Mouse (Mus musculus) intestine, embryonic 15.5 days (tissue): ENCODE results near the gene Slc9a3r2. TPM values are rescaled to one million over a fixed set of nuclear protein-coding genes. Genes with fewer than 3 reads are reported as not detected.
"Not testable (repeated sequence)": the region's sequence is repeated elsewhere in the genome, so short reads cannot be mapped to it uniquely, and the experiment has no call there.

Experiments used
- ATAC-seq: fragments of 200-750 bp; cut with Nextera tagmentation; 2 replicates; pipeline ENCODE4 v1.8.0; 2017; ENCODE audit warnings: moderate TSS enrichment, moderate library complexity
- H3K27ac ChIP-seq: fragments of 300-500 bp; sonication (generic); 2 replicates; pipeline ENCODE4 v1.5.1; 2015; ENCODE audit warnings: mild to moderate bottlenecking, inconsistent platforms
- H3K27me3 ChIP-seq: fragments of 300-500 bp; sonication (generic); replicated peaks from 2 replicates; pipeline ENCODE4 v1.6.1; 2015; ENCODE audit warnings: inconsistent platforms
- H3K36me3 ChIP-seq: fragments of 300-500 bp; sonication (generic); 2 replicates; pipeline ENCODE4 v1.6.1; 2015; ENCODE audit warnings: inconsistent platforms
- H3K4me1 ChIP-seq: fragments of 300-500 bp; sonication (generic); replicated peaks from 2 replicates; pipeline ENCODE4 v1.6.1; 2015; ENCODE audit warnings: inconsistent platforms
- H3K4me2 ChIP-seq: fragments of 300-500 bp; sonication (generic); replicated peaks from 2 replicates; pipeline ENCODE4 v1.6.1; 2015; ENCODE audit warnings: mild to moderate bottlenecking, inconsistent platforms
- H3K4me3 ChIP-seq: fragments of 300-500 bp; sonication (generic); replicated peaks from 2 replicates; pipeline ENCODE4 v1.5.1; 2015; ENCODE audit warnings: inconsistent platforms
- H3K9ac ChIP-seq: fragments of 300-500 bp; sonication (generic); 2 replicates; pipeline ENCODE4 v1.6.1; 2015; ENCODE audit warnings: inconsistent platforms
- H3K9me3 ChIP-seq: fragments of 300-500 bp; sonication (generic); 2 replicates; pipeline ENCODE4 v1.6.1; 2016; ENCODE audit warnings: inconsistent platforms
- WGBS: fragments of 180-500 bp; shearing (Covaris S2); methylation state at CpG from one replicate; pipeline ENCODE4 v1.1.7; 2015; 5-methylcytosine and 5-hydroxymethylcytosine counted together
- polyA plus RNA-seq: library from polyadenylated mRNA; unstranded; fragments of >200 nt; fragmentation: Nextera tagmentation; extraction: Ambion mirVana; gene quantifications from 2 replicates; pipeline ENCODE4 v1.2.1, GENCODE M21; 2015

The Slc9a3r2 gene
- polyA plus RNA-seq, 1 experiment from 2014 or later, result 43.9 TPM

DNA sequence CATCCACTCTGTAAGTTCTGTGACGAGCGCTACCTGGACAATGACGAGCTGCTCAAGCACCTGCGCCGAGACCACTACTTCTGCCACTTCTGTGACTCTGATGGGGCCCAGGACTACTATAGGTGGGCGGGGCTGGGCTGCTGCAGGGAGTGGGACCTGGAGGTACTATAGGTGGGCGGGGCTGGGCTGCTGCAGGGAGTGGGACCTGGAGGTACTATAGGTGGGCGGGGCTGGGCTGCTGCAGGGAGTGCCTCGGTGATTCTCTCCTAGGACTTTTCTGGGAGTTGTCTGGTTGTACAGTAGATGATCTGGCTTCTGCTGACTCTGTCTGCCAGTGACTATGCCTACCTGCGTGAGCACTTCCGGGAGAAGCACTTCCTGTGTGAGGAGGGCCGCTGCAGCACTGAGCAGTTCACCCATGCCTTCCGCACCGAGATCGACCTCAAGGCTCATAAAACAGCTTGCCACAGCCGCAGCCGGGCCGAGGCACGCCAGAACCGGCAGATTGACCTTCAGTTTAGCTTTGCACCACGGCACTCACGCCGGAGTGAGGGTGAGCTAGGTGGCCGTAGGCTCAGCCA, 27.5 kb upstream of the Slc9a3r2 start:
- peak overlapping the region; percentile 72 for H3K27ac ChIP-seq
- WGBS, result 75% methylated on average over 24 of the region's 24 CpGs
- peaks cover 52% of the 10 kb centered on the region for H3K36me3 ChIP-seq
- H3K4me3 ChIP-seq, result no peak overlapping the region
- no peaks in the 10 kb centered on the region for H3K27me3 ChIP-seq
- peaks cover 6% of the 10 kb centered on the region; the same call in 1 of the 2 replicates for H3K4me1 ChIP-seq
- no peaks in the 10 kb centered on the region for H3K9me3 ChIP-seq
- peak overlapping the region; percentile 22 for H3K4me2 ChIP-seq
- peak; percentile 88 for ATAC-seq
- peak overlapping the region; percentile 13; the same call in 1 of the 2 replicates for H3K9ac ChIP-seq

DNA sequence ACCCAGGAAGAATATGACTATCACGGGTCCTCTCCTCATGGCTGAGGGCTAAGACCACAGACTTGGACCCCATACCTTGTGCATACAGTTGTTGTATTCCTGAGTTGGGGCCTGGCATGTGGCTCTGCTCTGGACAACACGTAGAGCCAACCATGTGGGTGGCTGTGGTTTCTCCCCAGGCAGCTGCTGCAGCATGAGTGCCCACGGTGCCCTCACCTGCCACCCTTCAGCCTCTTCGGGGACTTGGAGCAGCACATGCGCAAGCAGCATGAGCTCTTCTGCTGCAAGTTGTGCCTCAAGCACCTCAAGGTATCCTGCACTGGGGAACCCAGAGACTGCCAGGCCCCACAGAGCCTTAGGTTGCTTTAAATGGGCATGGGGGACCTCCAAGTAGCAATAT, 26.8 kb upstream of the Slc9a3r2 start:
- Histone ChIP-seq H3K4me3 (no peak overlapping the region), H3K4me2 (no peak overlapping the region), H3K9ac (no peak overlapping the region), H3K9me3 (no peaks in the 10 kb centered on the region), H3K27ac (0 out of 2 replicates have a peak overlapping the region, but pooled peaks have one; percentile 6), H3K36me3 (peaks cover 49% of the 10 kb centered on the region), H3K4me1 (peaks cover 12% of the 10 kb centered on the region), H3K27me3 (no peaks in the 10 kb centered on the region)
- ATAC-seq, result no peak
- WGBS, result 95% methylated on average over 5 of the region's 5 CpGs

- peaks cover 43% of the 10 kb centered on the region for H3K36me3 ChIP-seq
- H3K4me3 ChIP-seq, result no peak overlapping the region
- no peak for ATAC-seq
- H3K4me1 ChIP-seq, result peaks cover 19% of the 10 kb centered on the region
- H3K9me3 ChIP-seq, result no peaks in the 10 kb centered on the region
- WGBS, result 67% methylated on average over 2 of the region's 2 CpGs
- H3K27me3 ChIP-seq, result no peaks in the 10 kb centered on the region
- H3K9ac ChIP-seq, result no peak overlapping the region
- H3K27ac ChIP-seq, result no peak overlapping the region
- H3K4me2 ChIP-seq, result no peak overlapping the region
Observed at GRCm38 (mm10) chr17:24676187-24676586, 26.1 kb upstream of the Slc9a3r2 start.

DNA sequence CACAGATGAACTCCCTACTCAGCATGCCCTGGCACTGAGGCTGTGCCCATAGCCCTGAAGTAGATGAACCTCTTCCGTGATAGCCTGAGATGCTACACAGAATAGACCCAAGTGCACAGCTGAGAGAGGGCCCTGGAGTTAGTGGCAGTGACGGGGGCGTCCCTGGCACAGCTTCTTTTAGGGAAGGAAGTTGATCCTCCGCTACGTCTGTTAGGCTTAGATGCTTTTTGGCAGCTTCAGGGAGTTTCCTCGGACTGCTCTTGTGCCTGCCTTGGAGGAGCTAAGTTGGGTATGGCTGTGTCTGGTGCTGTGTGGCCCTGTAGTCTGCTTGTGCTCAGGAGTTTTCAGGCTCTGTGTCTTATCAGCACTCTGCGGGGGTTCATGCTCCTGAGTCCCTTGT, 24.1 kb upstream of the Slc9a3r2 start:
- Histone ChIP-seq H3K9me3 (no peaks in the 10 kb centered on the region), H3K9ac (no peak overlapping the region), H3K4me2 (no peak overlapping the region), H3K4me1 (peaks cover 27% of the 10 kb centered on the region), H3K27ac (no peak overlapping the region), H3K27me3 (no peaks in the 10 kb centered on the region), H3K36me3 (peaks cover 25% of the 10 kb centered on the region), H3K4me3 (no peak overlapping the region)
- ATAC-seq, result no peak
- WGBS, result 80% methylated on average over 7 of the region's 7 CpGs

GRCm38 (mm10) chr17:24672141-24672540, 22.0 kb upstream of the Slc9a3r2 start:
- H3K27ac ChIP-seq, result peak overlapping the region; percentile 58; the same call in 1 of the 2 replicates
- 12% methylated on average over 5 of the region's 5 CpGs for WGBS
- peak overlapping the region; percentile 3 for H3K4me3 ChIP-seq
- peaks cover 7% of the 10 kb centered on the region for H3K36me3 ChIP-seq
- H3K27me3 ChIP-seq, result no peaks in the 10 kb centered on the region
- peaks cover 35% of the 10 kb centered on the region for H3K4me1 ChIP-seq
- no peak overlapping the region for H3K9ac ChIP-seq
- ATAC-seq, result peak; percentile 44
- peak overlapping the region; percentile 61 for H3K4me2 ChIP-seq
- H3K9me3 ChIP-seq, result no peaks in the 10 kb centered on the region

- no peaks in the 10 kb centered on the region for H3K27me3 ChIP-seq
- no peak overlapping the region for H3K27ac ChIP-seq
- peak overlapping the region; percentile 61 for H3K4me2 ChIP-seq
- H3K9me3 ChIP-seq, result no peaks in the 10 kb centered on the region
- no peak overlapping the region for H3K9ac ChIP-seq
- no peak for ATAC-seq
- H3K4me1 ChIP-seq, result peaks cover 31% of the 10 kb centered on the region
- H3K36me3 ChIP-seq, result peaks cover 1% of the 10 kb centered on the region; the same call in 1 of the 2 replicates
- 0 out of 2 replicates have a peak overlapping the region, but pooled peaks have one; percentile 96 for H3K4me3 ChIP-seq
- WGBS, result 62% methylated on average over 5 of the region's 5 CpGs
Observed at GRCm38 (mm10) chr17:24671346-24671745, 21.2 kb upstream of the Slc9a3r2 start.

DNA sequence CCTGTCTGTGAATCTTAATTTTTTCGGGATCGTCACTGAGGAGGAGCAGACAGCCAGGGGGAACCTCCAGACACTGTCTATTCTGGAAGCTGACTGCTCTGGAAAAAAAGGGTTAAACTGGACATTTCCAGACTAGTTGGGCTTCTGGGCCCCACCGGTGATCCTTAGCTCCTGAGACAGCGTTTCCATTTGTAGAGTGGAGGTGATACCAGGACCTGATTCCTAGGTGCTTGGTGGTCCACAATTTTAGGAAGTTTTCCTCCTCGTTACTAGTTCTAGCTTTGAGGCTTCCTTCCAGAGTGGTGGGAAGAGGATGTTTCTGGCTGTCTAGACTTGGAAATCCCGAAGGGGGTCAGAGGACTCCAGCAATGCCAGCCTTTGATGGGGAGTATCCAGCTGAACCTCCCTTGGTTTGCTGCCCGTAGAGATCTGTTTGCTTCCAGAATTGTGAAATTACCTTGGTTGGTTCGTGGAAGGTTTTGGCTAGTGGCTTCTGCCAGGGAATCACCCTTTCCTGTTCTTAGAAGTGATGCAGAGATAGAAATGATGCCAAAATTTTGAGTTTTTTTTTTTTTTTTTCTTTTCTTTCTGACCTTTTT, 20.2 kb upstream of the Slc9a3r2 start:
- Histone ChIP-seq H3K4me1 (peaks cover 28% of the 10 kb centered on the region), H3K27ac (peak overlapping the region; percentile 83; the same call in 1 of the 2 replicates), H3K4me3 (peak overlapping the region; percentile 96), H3K27me3 (no peaks in the 10 kb centered on the region), H3K36me3 (no peaks in the 10 kb centered on the region), H3K9me3 (no peaks in the 10 kb centered on the region), H3K4me2 (peak overlapping the region; percentile 61), H3K9ac (peak overlapping the region; percentile 98)
- WGBS, result 7% methylated on average over 8 of the region's 8 CpGs
- no peak for ATAC-seq

DNA sequence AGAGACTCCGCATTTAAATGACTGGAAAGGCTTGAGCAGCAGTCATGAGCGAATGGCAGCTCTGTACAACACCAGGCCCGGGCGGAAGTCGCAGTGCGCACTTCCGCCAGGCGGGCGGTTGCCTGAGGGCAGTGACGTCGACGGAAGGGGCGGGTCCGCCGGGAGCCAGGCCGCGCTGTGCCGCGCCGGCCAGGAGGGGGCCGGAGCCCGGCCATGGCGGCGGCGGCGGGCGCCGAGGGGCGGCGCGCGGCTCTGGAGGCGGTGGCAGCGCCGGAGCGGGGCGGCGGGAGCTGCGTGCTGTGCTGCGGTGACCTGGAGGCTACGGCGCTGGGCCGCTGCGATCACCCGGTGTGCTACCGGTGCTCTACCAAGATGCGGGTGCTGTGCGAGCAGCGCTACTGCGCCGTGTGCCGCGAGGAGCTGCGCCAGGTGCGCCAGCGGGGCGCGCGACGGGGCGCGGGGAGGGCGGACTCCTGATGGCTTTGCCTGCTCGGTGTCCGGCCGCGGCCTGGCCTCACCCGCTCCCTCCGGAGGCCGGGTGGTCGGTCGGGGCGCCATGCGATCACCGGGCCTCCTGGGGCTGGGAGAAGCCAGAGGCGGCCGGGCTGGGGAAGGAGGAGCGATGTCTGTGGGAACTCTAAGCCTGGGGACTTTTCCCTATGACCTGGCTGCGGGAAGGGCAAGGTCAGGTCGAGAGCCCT, 19.6 kb upstream of the Slc9a3r2 start, which contains the start of gene Zfp598:
Zfp598 (plus strand) TSS at position 143 of the 701 bp plus-strand sequence.
- Histone ChIP-seq H3K27ac (peak within 1 kb of the TSS; percentile 83), H3K4me2 (peak within 1 kb of the TSS; percentile 61), H3K9me3 (no peaks in the 10 kb centered on the region), H3K27me3 (no peaks in the 10 kb centered on the region), H3K36me3 (no peaks in the 10 kb centered on the region), H3K9ac (peak within 1 kb of the TSS; percentile 98), H3K4me3 (peak within 1 kb of the TSS; percentile 96), H3K4me1 (peaks cover 28% of the 10 kb centered on the region)
- WGBS, result under 1% methylated on average over 70 of the region's 80 CpGs
- peak; percentile 98 for ATAC-seq

DNA sequence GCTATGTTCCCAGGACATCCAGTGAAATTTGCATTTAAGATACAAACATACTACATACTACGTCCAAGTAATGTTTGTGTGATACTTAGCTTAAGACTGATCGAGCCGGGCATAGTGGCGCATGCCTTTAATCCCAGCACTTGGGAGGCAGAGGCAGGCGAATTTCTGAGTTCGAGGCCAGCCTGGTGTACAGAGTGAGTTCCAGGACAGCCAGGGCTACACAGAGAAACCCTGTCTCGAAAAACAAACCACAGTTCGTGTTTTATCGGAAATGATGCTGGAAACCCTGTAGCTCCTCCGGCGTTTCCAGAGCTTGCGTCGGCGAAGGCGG, 19.1 kb upstream of the Slc9a3r2 start:
- H3K9ac ChIP-seq, result peak overlapping the region; percentile 98
- H3K4me1 ChIP-seq, result peaks cover 28% of the 10 kb centered on the region
- not testable (repeated sequence) for H3K36me3 ChIP-seq, H3K9me3 ChIP-seq, H3K27me3 ChIP-seq
- H3K27ac ChIP-seq, result peak overlapping the region; percentile 13; the same call in 1 of the 2 replicates
- peak; percentile 6 for ATAC-seq
- H3K4me2 ChIP-seq, result peak overlapping the region; percentile 61
- H3K4me3 ChIP-seq, result peak overlapping the region; percentile 96
- 7% methylated on average over 15 of the region's 15 CpGs for WGBS

DNA sequence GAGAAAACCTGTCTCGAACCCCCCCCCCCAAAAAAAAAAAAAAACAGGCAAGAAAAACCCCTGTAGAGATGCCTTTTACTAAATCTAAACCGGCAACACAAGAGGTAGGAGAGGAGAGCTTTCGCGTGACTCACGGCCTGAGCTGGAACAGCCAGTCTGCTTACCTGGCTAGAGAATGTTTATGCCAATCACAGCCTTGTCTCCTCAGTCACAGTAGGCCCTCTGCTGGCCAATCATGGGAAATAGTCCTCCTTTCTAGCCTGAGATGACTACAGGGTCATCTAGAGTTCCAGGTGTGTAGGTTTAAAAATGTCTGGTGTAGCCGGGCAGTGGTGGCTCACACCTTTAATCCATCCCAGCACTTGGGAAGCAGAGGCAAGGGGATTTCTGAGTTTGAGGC, 17.3 kb upstream of the Slc9a3r2 start:
- H3K4me3 ChIP-seq, result no peak overlapping the region
- no peaks in the 10 kb centered on the region for H3K27me3 ChIP-seq
- H3K4me1 ChIP-seq, result peaks cover 28% of the 10 kb centered on the region
- H3K27ac ChIP-seq, result no peak overlapping the region
- no peak for ATAC-seq
- WGBS, result 26% methylated on average over 6 of the region's 6 CpGs
- H3K36me3 ChIP-seq, result no peaks in the 10 kb centered on the region
- H3K4me2 ChIP-seq, result no peak overlapping the region
- H3K9ac ChIP-seq, result no peak overlapping the region
- H3K9me3 ChIP-seq, result no peaks in the 10 kb centered on the region

DNA sequence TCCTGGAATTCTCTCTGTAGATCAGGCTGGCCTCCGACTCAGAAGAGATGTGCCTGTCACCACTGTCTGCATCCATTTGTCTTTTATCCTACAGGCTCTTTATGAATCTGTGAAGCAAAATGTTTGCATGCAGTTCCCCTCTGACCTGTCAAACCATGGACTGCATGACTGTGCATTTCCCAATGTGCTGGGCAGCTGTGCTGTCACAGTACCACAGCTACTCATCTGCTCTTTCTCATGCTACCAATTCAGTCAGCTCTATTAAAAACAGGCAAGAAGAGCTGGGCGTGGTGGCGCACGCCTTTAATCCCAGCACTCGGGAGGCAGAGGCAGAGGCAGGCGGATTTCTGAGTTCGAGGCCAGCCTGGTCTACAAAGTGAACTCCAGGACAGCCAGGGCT, 16.9 kb upstream of the Slc9a3r2 start:
- H3K4me2 ChIP-seq, H3K27ac ChIP-seq, H3K36me3 ChIP-seq, H3K4me3 ChIP-seq, H3K27me3 ChIP-seq, ATAC-seq, H3K9ac ChIP-seq, H3K9me3 ChIP-seq: not testable (repeated sequence)
- peaks cover 24% of the 10 kb centered on the region for H3K4me1 ChIP-seq
- WGBS, result 54% methylated on average over 7 of the region's 7 CpGs

DNA sequence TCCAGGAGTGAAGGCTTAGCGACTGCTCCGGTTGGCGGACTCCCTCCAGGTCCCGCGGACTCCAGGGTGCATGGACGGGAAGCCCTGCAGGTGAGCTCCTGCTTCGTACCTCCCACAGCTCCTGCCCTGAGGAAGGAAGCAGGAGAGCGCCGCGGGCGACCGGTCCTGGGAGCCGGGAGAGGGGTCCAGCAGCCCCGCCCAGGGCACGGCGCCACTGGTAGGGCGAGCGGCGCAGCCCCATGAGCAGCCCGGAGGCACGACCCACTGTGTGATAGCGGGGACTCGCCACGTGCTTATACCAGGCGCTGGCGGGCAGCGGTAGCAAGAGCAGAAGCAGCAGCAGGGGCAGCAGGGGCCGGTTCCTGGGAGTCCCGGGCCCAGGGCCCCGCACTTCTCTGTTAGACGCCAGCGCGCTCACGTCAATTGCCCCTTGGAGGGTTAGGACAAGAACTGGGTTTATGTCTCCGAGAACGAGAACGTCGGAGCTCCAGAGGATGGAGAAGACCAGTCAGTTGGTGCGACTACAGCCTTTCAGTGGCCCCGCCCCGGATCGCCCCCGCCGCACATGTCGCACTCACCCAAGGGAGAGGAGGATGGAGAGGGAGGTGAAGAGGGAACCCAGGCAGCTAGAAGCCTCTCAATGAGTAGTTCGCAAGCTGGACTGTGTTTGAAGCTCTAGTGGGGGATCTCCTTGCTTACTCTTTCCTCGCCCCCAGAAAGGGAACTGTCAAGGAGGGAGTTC, 8.1 kb upstream of the Slc9a3r2 start, which contains the start of gene Npw:
Npw (minus strand) TSS at position 441 of the 742 bp plus-strand sequence.
- H3K27ac ChIP-seq, result no peak within 1 kb of the TSS
- peaks cover 40% of the 10 kb centered on the region for H3K27me3 ChIP-seq
- H3K4me2 ChIP-seq, result peak within 1 kb of the TSS; percentile 96
- 2% methylated on average over 47 of the region's 47 CpGs for whole genome bisulfite sequencing
- H3K4me3 ChIP-seq, result peak within 1 kb of the TSS; percentile 43
- no peaks in the 10 kb centered on the region for H3K36me3 ChIP-seq
- H3K9me3 ChIP-seq, result no peaks in the 10 kb centered on the region
- H3K9ac ChIP-seq, result peak within 1 kb of the TSS; percentile 62
- peak; percentile 52 for ATAC-seq
- H3K4me1 ChIP-seq, result peaks cover 12% of the 10 kb centered on the region
